Mouse (Mus musculus): ENCODE measurements at regions not wholly inside any gene's neighbourhood (a gene's known extent, or its start where the extent isn't known, plus 50 kb on each side); places are given as distances from the start of the nearest gene placed in this dataset.
A peak's percentile ranks its signal among the peaks of the same experiment; 100 is the strongest.

- Histone ChIP-seq H3K36me3 (replicated peaks; ENCODE audit: control insufficient read depth, insufficient read depth, low read length) (no peaks in the 10 kb centered on the region), H3K4me3 (ENCODE audit: low read depth, low read length) (no peak overlapping the region), H3K27me3 (ENCODE audit: control insufficient read depth, insufficient read depth, low read length) (no peaks in the 10 kb centered on the region), H3K9ac (replicated peaks; ENCODE audit: low read depth, low read length) (no peak overlapping the region), H3K9me3 (replicated peaks; ENCODE audit: control insufficient read depth, low read length) (no peaks in the 10 kb centered on the region), H3K27ac (ENCODE audit: low read depth) (no peak overlapping the region), H3K4me1 (ENCODE audit: control insufficient read depth, insufficient read depth) (no peaks in the 10 kb centered on the region), H3K4me2 (ENCODE audit: low read depth, low read length) (no peak overlapping the region)
- 69% methylated on average over 3 of the region's 3 CpGs for WGBS
- no peak for DNase-seq (ENCODE audit: low spot score)
- TF ChIP-seq CTCF (IDR thresholded peaks at IDR 0.05; ENCODE audit: low read depth) (no peak), EP300 (IDR thresholded peaks at IDR 0.05; ENCODE audit: low read depth) (no peak)
- no peak for ATAC-seq (ENCODE audit: insufficient read depth, low read depth)
These were observed 281.6 kb downstream of the Grxcr1 start for GRCm38 (mm10) chr5:68313187-68313586.

DNA sequence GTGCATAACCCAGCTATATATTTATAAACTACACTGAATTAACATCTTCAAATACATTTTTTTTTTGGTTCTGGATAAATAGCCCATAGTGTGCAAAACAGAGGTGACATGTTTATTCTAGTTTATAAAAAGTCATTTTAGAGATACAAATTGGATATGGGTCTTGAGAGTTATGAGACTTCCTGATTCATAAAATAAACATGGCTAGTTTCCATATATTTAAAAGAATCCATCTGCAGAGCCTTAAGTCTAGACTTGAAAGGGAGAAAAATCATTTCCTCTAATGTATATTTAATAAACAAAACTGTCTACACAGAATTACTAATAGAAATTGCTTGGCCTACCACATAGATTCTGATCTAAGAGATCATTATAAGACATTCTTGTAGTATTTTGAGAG lies 287.3 kb downstream of the Grxcr1 start:
- no peak overlapping the region for H3K27ac ChIP-seq (ENCODE audit: low read depth)
- TF ChIP-seq EP300 (IDR thresholded peaks at IDR 0.05; ENCODE audit: low read depth): no peak
- TF ChIP-seq CTCF (IDR thresholded peaks at IDR 0.05; ENCODE audit: low read depth): no peak
- H3K4me1 ChIP-seq (ENCODE audit: control insufficient read depth, insufficient read depth): no peaks in the 10 kb centered on the region
- ATAC-seq (ENCODE audit: insufficient read depth, low read depth): no peak
- no peak overlapping the region for H3K4me3 ChIP-seq (ENCODE audit: low read depth, low read length)
- no peak overlapping the region for H3K9ac ChIP-seq (replicated peaks; ENCODE audit: low read depth, low read length)
- no peak for DNase-seq (ENCODE audit: low spot score)
- no peaks in the 10 kb centered on the region for H3K27me3 ChIP-seq (ENCODE audit: control insufficient read depth, insufficient read depth, low read length)
- no peaks in the 10 kb centered on the region for H3K36me3 ChIP-seq (replicated peaks; ENCODE audit: control insufficient read depth, insufficient read depth, low read length)
- H3K4me2 ChIP-seq (ENCODE audit: low read depth, low read length): no peak overlapping the region
- no peaks in the 10 kb centered on the region for H3K9me3 ChIP-seq (replicated peaks; ENCODE audit: control insufficient read depth, low read length)

DNA sequence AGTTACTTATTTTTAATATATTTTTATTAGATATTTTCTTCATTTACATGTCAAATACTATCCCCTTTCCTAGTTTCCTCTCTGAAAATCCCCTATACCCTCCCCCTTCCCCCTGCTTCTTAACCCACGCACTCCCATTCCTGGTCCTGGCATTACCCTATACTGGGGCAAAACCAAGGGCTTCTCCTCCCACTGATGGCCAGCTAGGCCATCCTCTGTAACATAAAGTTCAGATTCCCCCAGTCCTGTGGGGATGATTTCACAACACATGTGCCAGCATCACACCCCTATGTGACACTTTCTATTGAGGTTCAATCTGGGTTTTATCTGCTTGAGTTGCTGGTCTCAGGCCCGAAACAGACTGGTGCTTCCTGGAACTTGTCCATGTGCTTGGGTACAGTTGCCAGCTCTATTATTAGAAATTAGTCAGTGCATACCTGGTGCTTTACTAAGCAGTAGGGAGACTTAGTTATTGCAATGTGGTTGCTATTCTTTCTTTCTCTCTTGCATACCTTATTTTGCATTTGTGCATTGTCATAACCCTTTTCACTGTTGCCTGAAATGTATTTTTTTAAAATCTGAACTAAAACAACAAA lies 295.5 kb downstream of the Grxcr1 start:
- H3K4me2 ChIP-seq (ENCODE audit: low read depth, low read length): no peak overlapping the region
- ATAC-seq (ENCODE audit: insufficient read depth, low read depth) (peak; percentile 99), DNase-seq (ENCODE audit: low spot score) (peak; percentile 89)
- H3K36me3 ChIP-seq (replicated peaks; ENCODE audit: control insufficient read depth, insufficient read depth, low read length): no peaks in the 10 kb centered on the region
- WGBS: 31% methylated on average over 2 of the region's 2 CpGs
- H3K27me3 ChIP-seq (ENCODE audit: control insufficient read depth, insufficient read depth, low read length): no peaks in the 10 kb centered on the region
- no peak overlapping the region for H3K9ac ChIP-seq (replicated peaks; ENCODE audit: low read depth, low read length)
- TF ChIP-seq EP300 (IDR thresholded peaks at IDR 0.05; ENCODE audit: low read depth) (peak; percentile 64), CTCF (IDR thresholded peaks at IDR 0.05; ENCODE audit: low read depth) (no peak)
- 0 out of 2 replicates have a peak, but pooled peaks cover 3% of the 10 kb centered on the region for H3K4me1 ChIP-seq (ENCODE audit: control insufficient read depth, insufficient read depth)
- no peak overlapping the region for H3K4me3 ChIP-seq (ENCODE audit: low read depth, low read length)
- H3K27ac ChIP-seq (ENCODE audit: low read depth): peak overlapping the region; percentile 81
- H3K9me3 ChIP-seq (replicated peaks; ENCODE audit: control insufficient read depth, low read length): no peaks in the 10 kb centered on the region

- no peak overlapping the region for H3K9ac ChIP-seq (replicated peaks; ENCODE audit: low read depth, low read length)
- 0 out of 2 replicates have a peak, but pooled peaks cover 3% of the 10 kb centered on the region for H3K4me1 ChIP-seq (ENCODE audit: control insufficient read depth, insufficient read depth)
- no peaks in the 10 kb centered on the region for H3K27me3 ChIP-seq (ENCODE audit: control insufficient read depth, insufficient read depth, low read length)
- ATAC-seq (ENCODE audit: insufficient read depth, low read depth) (no peak), DNase-seq (ENCODE audit: low spot score) (no peak)
- TF ChIP-seq CTCF (IDR thresholded peaks at IDR 0.05; ENCODE audit: low read depth) (no peak), EP300 (IDR thresholded peaks at IDR 0.05; ENCODE audit: low read depth) (no peak)
- no peak overlapping the region for H3K4me3 ChIP-seq (ENCODE audit: low read depth, low read length)
- 78% methylated on average over 3 of the region's 3 CpGs for WGBS
- no peaks in the 10 kb centered on the region for H3K36me3 ChIP-seq (replicated peaks; ENCODE audit: control insufficient read depth, insufficient read depth, low read length)
- H3K4me2 ChIP-seq (ENCODE audit: low read depth, low read length): no peak overlapping the region
- H3K9me3 ChIP-seq (replicated peaks; ENCODE audit: control insufficient read depth, low read length): no peaks in the 10 kb centered on the region
- no peak overlapping the region for H3K27ac ChIP-seq (ENCODE audit: low read depth)
These were observed 297.7 kb downstream of the Grxcr1 start for GRCm38 (mm10) chr5:68329311-68329710.

DNA sequence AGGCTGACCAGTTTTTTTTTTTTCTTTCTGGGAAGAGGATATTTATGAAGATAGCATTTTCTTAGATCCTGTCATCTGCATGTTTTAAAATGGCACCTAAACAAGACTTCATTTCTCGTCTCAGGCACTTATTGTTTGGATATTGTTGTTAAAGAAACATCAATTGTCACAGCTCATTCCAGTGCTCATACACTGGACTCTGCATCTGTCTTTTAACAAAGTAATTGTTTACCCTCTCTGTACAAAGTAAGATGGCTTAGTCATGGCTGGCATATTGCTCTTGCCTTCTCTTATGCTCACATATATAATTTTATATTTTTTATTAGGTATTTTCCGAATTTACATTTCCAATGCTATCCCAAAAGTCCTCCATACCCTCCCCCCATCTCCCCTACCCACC lies 298.2 kb downstream of the Grxcr1 start:
- DNase-seq (ENCODE audit: low spot score) (no peak), ATAC-seq (ENCODE audit: insufficient read depth, low read depth) (no peak)
- Histone ChIP-seq H3K36me3 (replicated peaks; ENCODE audit: control insufficient read depth, insufficient read depth, low read length) (no peaks in the 10 kb centered on the region), H3K9ac (replicated peaks; ENCODE audit: low read depth, low read length) (no peak overlapping the region), H3K27me3 (ENCODE audit: control insufficient read depth, insufficient read depth, low read length) (no peaks in the 10 kb centered on the region), H3K4me2 (ENCODE audit: low read depth, low read length) (no peak overlapping the region), H3K4me3 (ENCODE audit: low read depth, low read length) (no peak overlapping the region), H3K27ac (ENCODE audit: low read depth) (no peak overlapping the region), H3K9me3 (replicated peaks; ENCODE audit: control insufficient read depth, low read length) (no peaks in the 10 kb centered on the region), H3K4me1 (ENCODE audit: control insufficient read depth, insufficient read depth) (0 out of 2 replicates have a peak, but pooled peaks cover 3% of the 10 kb centered on the region)
- 78% methylated on average over 2 of the region's 2 CpGs for WGBS
- TF ChIP-seq CTCF (IDR thresholded peaks at IDR 0.05; ENCODE audit: low read depth): no peak
- TF ChIP-seq EP300 (IDR thresholded peaks at IDR 0.05; ENCODE audit: low read depth): no peak

GRCm38 (mm10) chr5:68350921-68351320 lies 319.3 kb downstream of the Grxcr1 start:
- Histone ChIP-seq H3K4me2 (ENCODE audit: low read depth, low read length) (no peak overlapping the region), H3K9ac (replicated peaks; ENCODE audit: low read depth, low read length) (no peak overlapping the region), H3K27me3 (ENCODE audit: control insufficient read depth, insufficient read depth, low read length) (no peaks in the 10 kb centered on the region), H3K9me3 (replicated peaks; ENCODE audit: control insufficient read depth, low read length) (no peaks in the 10 kb centered on the region), H3K36me3 (replicated peaks; ENCODE audit: control insufficient read depth, insufficient read depth, low read length) (no peaks in the 10 kb centered on the region), H3K27ac (ENCODE audit: low read depth) (no peak overlapping the region), H3K4me1 (ENCODE audit: control insufficient read depth, insufficient read depth) (no peaks in the 10 kb centered on the region), H3K4me3 (ENCODE audit: low read depth, low read length) (no peak overlapping the region)
- ATAC-seq (ENCODE audit: insufficient read depth, low read depth) (no peak), DNase-seq (ENCODE audit: low spot score) (no peak)
- TF ChIP-seq EP300 (IDR thresholded peaks at IDR 0.05; ENCODE audit: low read depth): no peak
- no peak for TF ChIP-seq CTCF (IDR thresholded peaks at IDR 0.05; ENCODE audit: low read depth)
- 52% methylated on average over 2 of the region's 2 CpGs for WGBS
